Mouse (Mus musculus) inflammation-experienced regulatory T-cells, adult 6 months (primary cell): Measurements from ENCODE around the gene Prkab1. TPM values are rescaled to one million over a fixed set of nuclear protein-coding genes. Genes with fewer than 3 reads are reported as not detected.
A peak's percentile ranks its signal among the peaks of the same experiment; 100 is the strongest.

Source experiments
- ATAC-seq: one replicate; pipeline ENCODE4 v1.8.0; 2017
- polyA plus RNA-seq, 3 experiments: library from polyadenylated mRNA; unstranded; fragments of 100-300 nt; shearing (Covaris generic); gene quantifications; one replicate each; pipeline ENCODE4 v1.2.1; 2017

Gene Prkab1
- 10 to 100 TPM; 41.7 to 44.3 (median 43.6) TPM for polyA plus RNA-seq

DNA sequence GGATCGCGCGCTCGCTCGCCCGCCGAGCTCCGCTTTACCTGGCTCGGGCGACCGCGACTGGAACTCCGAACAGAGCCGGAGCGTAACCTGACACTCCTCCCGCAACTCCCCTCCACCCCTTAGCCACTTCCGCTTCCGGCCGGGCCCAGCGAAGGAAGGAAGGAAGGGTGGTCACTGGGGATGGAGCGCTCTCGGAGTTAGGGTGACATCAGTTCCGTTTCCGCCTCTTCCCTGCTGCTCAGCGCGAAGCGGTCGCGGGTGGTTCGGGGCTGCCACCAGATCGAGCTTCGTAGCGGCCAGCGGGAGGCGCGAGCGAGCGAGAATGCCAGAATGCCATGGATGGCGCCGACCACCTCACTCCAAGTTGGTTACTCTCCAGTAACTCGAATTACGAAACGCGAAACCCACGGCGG is at the start of gene Prkab1:
Gene Prkab1, minus strand, starts transcription at position 182 of the 413 bp plus-strand sequence.
- ATAC-seq = peak; percentile 89

- ATAC-seq = no peak
Measured at GRCm38 (mm10) chr5:116069618-116070017, 45.3 kb upstream of the Prkab1 start.

DNA sequence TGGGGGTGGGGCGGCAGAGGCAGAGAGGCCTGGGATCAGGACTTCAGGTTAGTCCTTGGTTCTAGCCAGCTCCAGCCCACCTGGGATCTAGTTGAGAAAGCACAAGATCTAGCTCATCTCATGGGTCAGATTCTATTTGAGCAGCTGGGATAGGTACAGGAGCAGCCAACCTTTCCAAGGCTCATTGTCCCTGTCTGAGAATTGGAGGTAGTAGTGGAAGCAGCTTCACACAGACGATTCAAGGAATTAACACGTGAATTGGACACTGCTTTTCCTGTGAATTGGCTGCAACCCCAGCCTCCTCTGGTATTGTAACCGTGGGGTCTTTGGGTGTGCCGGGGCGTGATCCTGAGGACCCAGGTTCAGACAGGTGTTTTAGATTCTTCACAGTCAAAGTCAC is 28.5 kb upstream of the Prkab1 start:
- no peak for ATAC-seq

- no peak for ATAC-seq
Measured at GRCm38 (mm10) chr5:116052171-116052570, 27.9 kb upstream of the Prkab1 start.

DNA sequence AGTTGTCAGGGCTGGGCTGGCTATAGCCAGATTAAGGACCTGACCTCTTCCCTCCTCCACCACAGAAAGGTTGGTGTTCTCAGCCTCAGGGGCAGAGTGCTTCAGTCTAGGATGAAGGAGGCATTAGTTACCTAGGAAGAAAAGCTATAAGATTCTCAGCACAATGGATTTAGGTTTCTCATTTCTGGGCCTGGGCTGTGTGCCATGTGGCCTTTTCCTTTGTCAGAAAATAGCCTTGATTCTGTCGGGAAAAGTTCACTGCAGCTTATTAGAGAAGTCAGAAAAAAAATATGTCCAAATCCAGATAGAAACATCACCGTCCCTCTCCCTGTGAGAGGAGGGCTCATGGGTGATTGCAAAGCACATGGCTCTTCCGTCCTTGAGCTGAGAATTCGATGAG is 25.5 kb upstream of the Prkab1 start:
- no peak for ATAC-seq

GRCm38 (mm10) chr5:116048321-116048720 is 24.0 kb upstream of the Prkab1 start:
- ATAC-seq = no peak

- no peak for ATAC-seq
Measured at GRCm38 (mm10) chr5:116046246-116046645, 21.9 kb upstream of the Prkab1 start.

DNA sequence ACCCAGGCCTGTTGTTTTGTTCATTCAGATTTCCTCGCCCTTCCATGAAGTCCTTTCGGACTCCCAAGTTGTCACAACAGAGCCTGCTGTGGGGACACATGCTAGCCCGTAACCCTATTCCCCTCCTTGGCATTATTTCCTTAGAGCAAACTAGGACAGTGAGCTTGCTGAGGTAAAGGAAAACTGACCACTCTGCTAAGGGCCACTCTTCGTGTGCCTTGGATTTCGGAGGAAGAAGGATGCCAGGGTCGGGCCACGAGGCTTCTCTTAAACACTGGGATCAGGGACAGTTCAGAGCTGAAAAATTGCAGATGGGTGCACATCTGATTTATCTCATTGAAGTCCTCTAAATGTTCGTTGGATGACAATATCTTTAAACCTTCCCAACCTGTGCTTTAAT is 21.3 kb upstream of the Prkab1 start:
- ATAC-seq = no peak

DNA sequence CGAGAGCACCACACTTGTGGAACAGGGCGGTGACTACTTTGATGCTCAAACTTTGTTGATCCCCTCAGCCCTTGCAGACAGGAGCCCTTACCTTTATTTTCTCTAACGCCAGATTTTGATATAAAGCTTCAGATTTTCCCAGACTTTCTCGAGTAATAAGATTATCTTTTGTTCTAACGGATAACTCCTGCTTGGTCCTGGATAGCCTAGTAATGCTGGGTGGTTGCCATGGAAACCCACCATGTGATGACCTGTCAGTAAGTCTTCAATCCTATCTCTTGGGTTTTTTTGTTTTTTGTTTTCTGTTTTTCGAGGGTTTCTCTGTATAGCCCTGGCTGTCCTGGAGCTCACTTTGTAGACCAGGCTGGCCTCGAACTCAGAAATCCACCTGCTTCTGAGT is 17.9 kb upstream of the Prkab1 start:
- ATAC-seq = no peak

- ATAC-seq = peak; percentile 17
Measured at GRCm38 (mm10) chr5:116039706-116040105, 15.4 kb upstream of the Prkab1 start.

- ATAC-seq = no peak
Measured at GRCm38 (mm10) chr5:116037731-116038130, 13.4 kb upstream of the Prkab1 start.

DNA sequence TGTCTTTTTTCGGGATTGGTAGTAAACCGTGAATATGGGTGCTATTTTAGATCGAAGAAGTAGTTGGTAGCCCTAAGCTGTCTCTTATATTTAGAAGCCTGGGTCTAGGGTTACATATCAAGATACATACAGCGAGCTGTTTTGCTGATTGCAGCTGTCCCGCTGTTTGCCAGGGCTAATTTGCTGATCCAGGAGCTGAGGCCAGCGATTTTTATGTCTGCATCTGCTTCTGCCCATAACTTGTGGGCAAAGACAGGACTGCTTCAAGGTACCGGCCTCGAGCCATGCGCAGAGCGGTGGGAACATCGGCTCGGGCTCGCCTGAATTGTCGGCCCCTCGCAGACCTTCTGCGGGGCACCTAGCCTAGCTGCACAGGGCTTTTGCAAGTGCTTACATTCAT is 12.2 kb upstream of the Prkab1 start:
- no peak for ATAC-seq

- no peak for ATAC-seq
Measured at GRCm38 (mm10) chr5:116031190-116031577, 6.9 kb upstream of the Prkab1 start.

DNA sequence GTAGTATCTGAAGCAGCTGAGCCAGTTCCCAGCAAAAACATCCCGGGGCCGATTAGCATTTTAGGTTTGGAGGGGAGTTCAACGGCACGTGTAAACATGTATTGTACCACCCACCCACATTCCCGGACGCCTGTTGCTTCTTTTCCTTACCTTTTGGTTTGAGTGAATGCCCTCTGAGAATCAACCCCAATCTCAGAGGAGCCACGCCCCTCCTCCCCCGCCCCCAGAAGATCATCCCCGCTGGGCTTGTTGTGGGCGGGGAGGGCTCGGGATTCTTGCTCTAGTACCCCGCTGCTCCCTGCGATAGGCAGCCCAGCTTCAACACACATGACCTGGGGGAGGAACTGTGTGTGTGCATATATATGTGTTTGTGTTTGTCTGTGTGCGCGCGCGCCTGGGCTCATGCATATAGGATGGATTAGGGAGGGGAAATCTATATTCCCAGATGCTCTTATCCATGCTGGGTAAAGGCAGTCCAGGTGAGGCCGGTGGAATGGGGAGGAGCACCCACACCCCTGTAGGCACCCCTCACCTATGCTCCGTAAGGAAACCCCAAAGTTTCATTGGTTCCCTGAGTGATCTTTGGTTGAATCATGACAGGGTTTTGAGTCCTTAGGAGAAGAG is 6.4 kb upstream of the Prkab1 start:
- ATAC-seq = no peak

DNA sequence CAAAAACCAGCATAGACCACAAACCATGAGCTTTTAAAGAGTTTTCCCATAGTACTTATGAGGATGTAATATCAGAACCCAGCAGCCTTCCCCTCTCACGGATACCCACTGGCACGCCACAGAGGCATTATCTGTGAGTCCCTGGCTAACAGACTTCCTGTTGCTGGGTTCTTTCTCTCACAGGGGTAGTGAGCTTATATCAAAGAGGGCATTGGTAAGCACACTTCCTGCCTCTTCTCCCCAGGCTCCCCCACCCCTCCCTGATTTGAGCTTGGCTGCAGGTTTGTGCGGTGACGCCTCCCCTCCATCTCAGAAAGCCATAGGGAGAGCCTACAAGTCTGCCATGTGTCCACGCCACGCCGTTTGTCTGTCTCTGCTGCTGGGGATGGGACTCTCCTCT is 4.8 kb upstream of the Prkab1 start:
- ATAC-seq = peak; percentile 81

DNA sequence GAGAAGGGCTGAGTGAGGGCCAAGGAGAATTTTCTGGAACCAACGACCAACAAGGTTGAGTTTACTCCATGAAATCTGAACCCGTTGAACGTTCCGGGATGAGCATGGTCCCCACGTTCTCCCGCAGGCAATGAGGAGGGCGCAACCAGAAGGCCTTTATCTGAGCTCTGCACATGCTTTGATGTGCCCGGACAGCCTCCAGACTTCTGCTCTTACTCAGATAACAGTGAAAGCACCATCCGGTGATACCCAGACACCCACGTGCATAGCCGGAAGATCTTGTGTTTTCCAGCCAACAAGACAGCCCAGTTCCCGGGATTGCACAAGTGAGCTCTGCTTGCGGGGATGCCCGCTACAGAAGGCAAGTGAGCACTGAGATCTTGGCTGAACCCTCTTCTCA is 2.3 kb upstream of the Prkab1 start:
- no peak for ATAC-seq

DNA sequence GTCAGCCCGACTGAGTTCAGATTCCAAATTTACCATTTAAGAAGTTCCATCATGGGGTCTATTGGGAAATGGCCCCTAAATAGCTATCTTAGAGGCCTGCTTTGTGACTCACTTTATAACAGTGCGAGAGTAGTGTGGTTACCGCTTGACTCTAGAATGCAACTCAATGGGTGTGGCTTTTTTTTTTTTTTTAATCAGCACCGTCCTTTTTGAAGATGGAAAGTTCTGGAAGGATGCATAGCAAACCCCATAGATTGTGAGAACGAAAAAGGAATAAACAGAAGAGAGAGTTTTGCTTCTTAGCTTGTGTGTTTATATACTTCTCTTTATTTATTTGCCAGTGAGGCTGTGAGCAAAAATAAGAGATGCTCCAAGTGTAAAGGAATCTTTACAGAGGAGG is 1.8 kb upstream of the Prkab1 start:
- ATAC-seq = no peak

DNA sequence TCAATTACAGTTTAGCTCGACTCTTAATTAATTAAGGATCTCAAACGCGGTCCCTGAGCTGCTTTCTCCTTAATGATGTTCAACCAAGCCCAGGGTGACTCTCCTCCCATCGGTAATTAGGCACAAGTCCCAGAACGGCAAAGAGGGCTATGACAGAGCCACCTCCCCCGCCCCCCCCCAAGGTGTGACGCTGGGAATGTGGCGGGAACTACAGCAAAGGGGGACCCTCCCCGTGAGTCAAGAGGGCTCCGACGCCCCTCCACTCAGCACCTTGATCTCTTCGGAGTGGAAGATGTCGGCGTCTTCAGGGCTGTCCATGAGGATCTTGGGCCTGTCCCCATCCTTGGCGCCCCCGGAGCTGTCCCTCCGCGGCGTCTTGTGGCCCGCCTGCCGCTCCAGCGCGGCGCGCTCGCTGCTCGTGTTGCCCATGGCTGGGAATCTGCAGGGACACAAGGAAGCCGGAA is 455 bp downstream of the Prkab1 start:
- peak; percentile 7 for ATAC-seq

- ATAC-seq = no peak
Measured at GRCm38 (mm10) chr5:116023251-116023661, 1.1 kb downstream of the Prkab1 start.

GRCm38 (mm10) chr5:116022658-116023200 is 1.6 kb downstream of the Prkab1 start:
- ATAC-seq = no peak

GRCm38 (mm10) chr5:116022131-116022530 is 2.2 kb downstream of the Prkab1 start:
- no peak for ATAC-seq

- no peak for ATAC-seq
Measured at GRCm38 (mm10) chr5:116021552-116021951, 2.8 kb downstream of the Prkab1 start.

GRCm38 (mm10) chr5:116019371-116019770 is 4.9 kb downstream of the Prkab1 start:
- no peak for ATAC-seq

DNA sequence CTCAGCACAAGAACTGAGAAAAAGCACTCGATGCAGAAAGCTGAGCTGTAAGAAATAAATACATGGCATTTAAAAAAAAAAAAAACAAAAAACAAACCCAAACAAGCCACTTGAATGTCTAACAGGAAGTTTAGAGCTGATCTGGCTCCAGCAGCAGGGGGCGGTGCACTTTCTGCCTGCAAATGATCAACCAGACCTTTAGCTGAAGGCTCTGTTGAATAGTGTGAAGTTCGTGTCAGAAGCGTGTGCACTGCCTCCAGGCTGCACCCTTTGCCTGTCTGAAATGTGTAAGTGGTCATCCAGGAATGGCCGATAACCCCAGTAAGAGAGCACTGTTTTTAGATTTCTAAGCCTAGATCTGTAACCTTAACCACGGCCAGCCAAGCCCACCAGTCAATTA is 5.5 kb downstream of the Prkab1 start:
- no peak for ATAC-seq

GRCm38 (mm10) chr5:116018196-116018595 is 6.1 kb downstream of the Prkab1 start:
- ATAC-seq = no peak
